Mouse (Mus musculus) kidney, adult 8-10 months (tissue): ENCODE results near the gene Icam2.
"Not testable (repeated sequence)": the region's sequence is repeated elsewhere in the genome, so short reads cannot be mapped to it uniquely, and the experiment has no call there.

ENCODE experiments used
- DNase-seq, 2 experiments: peaks; one replicate each; pipeline ENCODE4 v3.0.0; 2022

Gene Icam2

DNA sequence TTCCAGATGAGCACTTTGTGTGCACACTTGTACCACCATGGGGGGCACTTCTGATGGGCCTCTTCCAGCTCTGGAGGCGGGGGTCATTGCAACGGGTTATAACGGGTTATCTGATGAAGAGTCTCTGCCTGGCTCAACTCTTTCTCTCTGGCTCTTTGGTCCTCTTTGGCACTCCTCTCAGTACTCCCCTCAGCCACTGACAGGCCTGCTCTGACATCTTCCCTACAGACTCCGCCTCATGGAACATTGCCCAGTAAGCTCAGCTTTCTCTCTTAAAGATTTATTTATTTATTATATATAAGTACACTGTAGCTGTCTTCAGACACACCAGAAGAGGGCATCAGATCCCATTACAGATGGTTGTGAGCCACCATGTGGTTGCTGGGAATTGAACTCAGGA is 48.6 kb downstream of the Icam2 start:
- DNase-seq: not testable (repeated sequence)

DNA sequence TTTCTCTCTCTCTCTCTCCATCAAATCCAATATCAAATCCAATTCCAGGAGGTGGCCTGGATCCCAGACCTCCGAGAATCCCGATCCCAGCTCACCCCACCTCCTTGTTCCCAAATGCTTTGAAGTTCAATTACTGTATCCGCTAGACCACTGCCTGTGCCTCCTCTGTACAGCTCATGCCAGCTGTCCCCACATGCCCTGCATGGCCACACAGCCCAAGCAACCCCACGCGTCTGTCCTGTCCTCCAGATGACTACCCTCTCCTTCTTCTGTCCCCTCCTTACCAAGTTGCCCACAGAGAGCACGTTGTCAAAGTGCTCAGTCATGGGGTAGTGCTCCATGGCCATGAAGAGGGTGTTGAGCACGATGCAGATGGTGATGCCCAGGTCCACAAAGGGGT is 49.0 kb downstream of the Icam2 start:
- DNase-seq: no peak

DNA sequence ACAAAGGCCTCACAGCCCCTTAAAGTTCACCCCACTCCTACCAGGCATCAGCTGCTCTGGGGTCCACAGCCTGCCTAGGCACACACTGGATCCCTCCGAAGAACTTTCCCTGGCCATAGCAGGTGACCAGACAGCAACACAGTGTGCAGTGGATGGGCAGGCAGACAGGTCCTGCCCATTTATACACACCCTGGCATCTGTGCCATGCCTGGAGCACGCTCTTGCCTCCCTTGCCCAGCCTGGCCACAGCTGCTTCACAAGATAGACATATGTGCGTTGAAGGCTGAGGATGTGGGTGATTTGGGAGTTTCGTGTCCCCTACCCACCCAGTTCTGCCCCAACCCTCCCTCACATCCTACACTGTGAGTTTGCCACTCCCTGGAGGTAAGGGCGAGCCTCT is 49.8 kb downstream of the Icam2 start:
- no peak for DNase-seq

- DNase-seq: no peak
Observed at GRCm38 (mm10) chr11:106334066-106334465, 53.8 kb downstream of the Icam2 start.

DNA sequence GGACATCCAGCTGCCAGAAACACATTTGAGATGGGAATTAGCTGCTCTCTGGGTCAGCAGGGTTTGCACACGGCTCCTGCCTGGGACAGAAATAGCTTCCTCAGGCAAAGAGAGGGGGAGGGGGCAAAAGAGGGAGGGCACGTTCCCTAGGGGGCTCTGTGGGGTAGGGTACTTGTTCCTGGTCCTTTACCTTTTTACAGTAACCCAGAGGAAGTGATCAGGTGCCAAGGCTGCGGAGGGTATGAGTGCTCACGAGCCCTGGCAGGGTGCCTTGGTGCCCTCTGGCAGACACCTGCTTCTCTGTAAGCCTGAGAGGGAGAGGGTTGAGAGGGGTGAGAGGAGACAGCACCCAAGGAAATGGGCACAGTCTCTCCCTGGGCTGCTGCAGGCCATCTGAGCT is 55.4 kb downstream of the Icam2 start:
- DNase-seq: no peak

GRCm38 (mm10) chr11:106329682-106330081 is 58.2 kb downstream of the Icam2 start:
- peak in 1 of 2 experiments; percentile 40 for DNase-seq

DNA sequence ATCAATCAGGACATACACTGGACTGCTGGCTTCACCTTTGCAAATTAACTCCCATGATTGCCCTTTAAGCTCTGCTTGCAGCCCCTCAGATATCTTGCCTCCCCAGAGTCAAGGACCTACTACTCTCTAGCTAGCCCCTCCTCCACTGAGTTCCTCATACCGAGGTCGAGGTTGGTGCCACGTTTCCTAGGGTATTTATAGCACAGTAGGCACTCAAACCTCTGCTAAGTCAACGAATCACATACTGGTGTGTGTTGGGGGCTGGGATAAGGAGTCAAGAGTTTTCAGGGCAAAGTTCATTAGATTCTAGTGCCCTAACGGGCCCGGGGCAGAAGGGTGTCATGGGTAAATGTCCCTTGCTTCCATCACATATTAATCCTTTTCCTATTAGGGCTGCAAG is 58.7 kb downstream of the Icam2 start:
- no peak for DNase-seq

- DNase-seq: no peak
Observed at GRCm38 (mm10) chr11:106328521-106328920, 59.4 kb downstream of the Icam2 start.
